Mouse (Mus musculus): ENCODE data around the gene Cmtr2. TPM values are rescaled to one million over a fixed set of nuclear protein-coding genes. Genes with fewer than 3 reads are reported as not detected.
A peak's percentile ranks its signal among the peaks of the same experiment; 100 is the strongest.

Gene Cmtr2
- polyA plus RNA-seq, 1 experiment from 2014 or later, result 8.2 TPM

GRCm38 (mm10) chr8:110185538-110185937 lies 29.9 kb upstream of the Cmtr2 start:
- Histone ChIP-seq H3K36me3 (ENCODE audit: control insufficient read depth, insufficient read depth, low read length) (no peaks in the 10 kb centered on the region), H3K9me3 (ENCODE audit: control insufficient read depth, low read length) (no peaks in the 10 kb centered on the region), H3K9ac (ENCODE audit: low read depth, low read length) (no peak overlapping the region), H3K4me3 (ENCODE audit: low read depth, low read length) (no peak overlapping the region), H3K4me2 (no peak overlapping the region), H3K4me1 (replicated peaks; ENCODE audit: control insufficient read depth, insufficient read depth, low read length) (no peaks in the 10 kb centered on the region), H3K27ac (ENCODE audit: low read depth, low read length) (no peak overlapping the region), H3K27me3 (replicated peaks; ENCODE audit: control insufficient read depth, insufficient read depth, low read length) (no peaks in the 10 kb centered on the region; the same call in 1 of the 2 replicates)
- DNase-seq (ENCODE audit: low spot score), result no peak
- WGBS, result 83% methylated on average over 4 of the region's 4 CpGs
- ATAC-seq (replicated peaks; ENCODE audit: low FRiP score), result no peak

- no peak overlapping the region for H3K27ac ChIP-seq (ENCODE audit: low read depth, low read length)
- 32% methylated on average over 8 of the region's 8 CpGs for WGBS
- H3K4me1 ChIP-seq (replicated peaks; ENCODE audit: control insufficient read depth, insufficient read depth, low read length), result no peaks in the 10 kb centered on the region
- H3K9me3 ChIP-seq (ENCODE audit: control insufficient read depth, low read length), result no peaks in the 10 kb centered on the region
- ATAC-seq (replicated peaks; ENCODE audit: low FRiP score) (no peak), DNase-seq (ENCODE audit: low spot score) (no peak)
- no peak overlapping the region for H3K4me3 ChIP-seq (ENCODE audit: low read depth, low read length)
- H3K27me3 ChIP-seq (replicated peaks; ENCODE audit: control insufficient read depth, insufficient read depth, low read length), result no peaks in the 10 kb centered on the region; the same call in 1 of the 2 replicates
- no peaks in the 10 kb centered on the region for H3K36me3 ChIP-seq (ENCODE audit: control insufficient read depth, insufficient read depth, low read length)
- no peak overlapping the region for H3K4me2 ChIP-seq
- no peak overlapping the region for H3K9ac ChIP-seq (ENCODE audit: low read depth, low read length)
These were observed 26.3 kb upstream of the Cmtr2 start for GRCm38 (mm10) chr8:110188961-110189750.

- no peaks in the 10 kb centered on the region for H3K4me1 ChIP-seq (replicated peaks; ENCODE audit: control insufficient read depth, insufficient read depth, low read length)
These were observed 18.8 kb upstream of the Cmtr2 start for GRCm38 (mm10) chr8:110196678-110197077.

GRCm38 (mm10) chr8:110201806-110202205 lies 13.7 kb upstream of the Cmtr2 start:
- DNase-seq (ENCODE audit: low spot score), result no peak
- H3K9me3 ChIP-seq (ENCODE audit: control insufficient read depth, low read length), result no peaks in the 10 kb centered on the region

More at GRCm38 (mm10) chr8:110196678-110197077, 18.8 kb upstream of the Cmtr2 start:
- H3K27me3 ChIP-seq (replicated peaks; ENCODE audit: control insufficient read depth, insufficient read depth, low read length), result no peaks in the 10 kb centered on the region
- no peaks in the 10 kb centered on the region for H3K36me3 ChIP-seq (ENCODE audit: control insufficient read depth, insufficient read depth, low read length)
- no peak overlapping the region for H3K4me2 ChIP-seq
- no peak overlapping the region for H3K4me3 ChIP-seq (ENCODE audit: low read depth, low read length)
- 1% methylated on average over 5 of the region's 5 CpGs for WGBS
- ATAC-seq (replicated peaks; ENCODE audit: low FRiP score) (no peak), DNase-seq (ENCODE audit: low spot score) (peak; percentile 41)
- H3K9ac ChIP-seq (ENCODE audit: low read depth, low read length), result no peak overlapping the region
- no peak overlapping the region for H3K27ac ChIP-seq (ENCODE audit: low read depth, low read length)
- H3K9me3 ChIP-seq (ENCODE audit: control insufficient read depth, low read length), result no peaks in the 10 kb centered on the region

GRCm38 (mm10) chr8:110216253-110216652 lies 788 bp downstream of the Cmtr2 start:
- Histone ChIP-seq H3K9me3 (ENCODE audit: control insufficient read depth, low read length) (no peaks in the 10 kb centered on the region; the same call in 1 of the 2 replicates), H3K4me1 (replicated peaks; ENCODE audit: control insufficient read depth, insufficient read depth, low read length) (no peaks in the 10 kb centered on the region), H3K27ac (ENCODE audit: low read depth, low read length) (no peak overlapping the region), H3K4me3 (ENCODE audit: low read depth, low read length) (no peak overlapping the region), H3K4me2 (no peak overlapping the region), H3K36me3 (ENCODE audit: control insufficient read depth, insufficient read depth, low read length) (peaks cover 3% of the 10 kb centered on the region; the same call in 1 of the 2 replicates), H3K27me3 (replicated peaks; ENCODE audit: control insufficient read depth, insufficient read depth, low read length) (no peaks in the 10 kb centered on the region), H3K9ac (ENCODE audit: low read depth, low read length) (no peak overlapping the region)
- ATAC-seq (replicated peaks; ENCODE audit: low FRiP score) (no peak), DNase-seq (ENCODE audit: low spot score) (no peak)
- 70% methylated on average over 5 of the region's 5 CpGs for WGBS

More at GRCm38 (mm10) chr8:110201806-110202205, 13.7 kb upstream of the Cmtr2 start:
- ATAC-seq (replicated peaks; ENCODE audit: low FRiP score), result no peak
- WGBS, result 38% methylated on average over 11 of the region's 11 CpGs
- H3K27me3 ChIP-seq (replicated peaks; ENCODE audit: control insufficient read depth, insufficient read depth, low read length), result no peaks in the 10 kb centered on the region
- no peak overlapping the region for H3K9ac ChIP-seq (ENCODE audit: low read depth, low read length)
- no peak overlapping the region for H3K4me2 ChIP-seq
- no peak overlapping the region for H3K4me3 ChIP-seq (ENCODE audit: low read depth, low read length)
- no peaks in the 10 kb centered on the region for H3K36me3 ChIP-seq (ENCODE audit: control insufficient read depth, insufficient read depth, low read length)
- no peaks in the 10 kb centered on the region for H3K4me1 ChIP-seq (replicated peaks; ENCODE audit: control insufficient read depth, insufficient read depth, low read length)
- no peak overlapping the region for H3K27ac ChIP-seq (ENCODE audit: low read depth, low read length)

GRCm38 (mm10) chr8:110217198-110217597 lies 1.7 kb downstream of the Cmtr2 start:
- no peaks in the 10 kb centered on the region; the same call in 1 of the 2 replicates for H3K9me3 ChIP-seq (ENCODE audit: control insufficient read depth, low read length)
- H3K4me2 ChIP-seq, result peak overlapping the region; percentile 66
- DNase-seq (ENCODE audit: low spot score) (no peak), ATAC-seq (replicated peaks; ENCODE audit: low FRiP score) (peak; percentile 5; the same call in 1 of the 2 replicates)
- no peak overlapping the region for H3K27ac ChIP-seq (ENCODE audit: low read depth, low read length)
- peak overlapping the region; percentile 63 for H3K4me3 ChIP-seq (ENCODE audit: low read depth, low read length)
- H3K9ac ChIP-seq (ENCODE audit: low read depth, low read length), result no peak overlapping the region
- peaks cover 12% of the 10 kb centered on the region for H3K36me3 ChIP-seq (ENCODE audit: control insufficient read depth, insufficient read depth, low read length)
- WGBS, result 42% methylated on average over 5 of the region's 5 CpGs
- no peaks in the 10 kb centered on the region for H3K27me3 ChIP-seq (replicated peaks; ENCODE audit: control insufficient read depth, insufficient read depth, low read length)
- H3K4me1 ChIP-seq (replicated peaks; ENCODE audit: control insufficient read depth, insufficient read depth, low read length), result no peaks in the 10 kb centered on the region

GRCm38 (mm10) chr8:110217681-110218131 lies 2.2 kb downstream of the Cmtr2 start:
- Histone ChIP-seq H3K9ac (ENCODE audit: low read depth, low read length) (peak overlapping the region; percentile 55), H3K27ac (ENCODE audit: low read depth, low read length) (no peak overlapping the region), H3K9me3 (ENCODE audit: control insufficient read depth, low read length) (no peaks in the 10 kb centered on the region; the same call in 1 of the 2 replicates), H3K27me3 (replicated peaks; ENCODE audit: control insufficient read depth, insufficient read depth, low read length) (no peaks in the 10 kb centered on the region), H3K4me2 (peak overlapping the region; percentile 66), H3K36me3 (ENCODE audit: control insufficient read depth, insufficient read depth, low read length) (peaks cover 17% of the 10 kb centered on the region), H3K4me1 (replicated peaks; ENCODE audit: control insufficient read depth, insufficient read depth, low read length) (no peaks in the 10 kb centered on the region), H3K4me3 (ENCODE audit: low read depth, low read length) (peak overlapping the region; percentile 63)
- peak; percentile 99 for ATAC-seq (replicated peaks; ENCODE audit: low FRiP score)
- WGBS, result under 1% methylated on average over 43 of the region's 43 CpGs
- peak; percentile 99 for DNase-seq (ENCODE audit: low spot score)

GRCm38 (mm10) chr8:110218511-110218910 lies 3.0 kb downstream of the Cmtr2 start:
- no peak overlapping the region for H3K27ac ChIP-seq (ENCODE audit: low read depth, low read length)
- WGBS, result 40% methylated on average over 5 of the region's 5 CpGs
- H3K4me3 ChIP-seq (ENCODE audit: low read depth, low read length), result peak overlapping the region; percentile 63
- peak overlapping the region; percentile 66 for H3K4me2 ChIP-seq
- H3K36me3 ChIP-seq (ENCODE audit: control insufficient read depth, insufficient read depth, low read length), result peaks cover 24% of the 10 kb centered on the region
- no peaks in the 10 kb centered on the region for H3K4me1 ChIP-seq (replicated peaks; ENCODE audit: control insufficient read depth, insufficient read depth, low read length)
- ATAC-seq (replicated peaks; ENCODE audit: low FRiP score), result no peak
- no peak for DNase-seq (ENCODE audit: low spot score)
- H3K9ac ChIP-seq (ENCODE audit: low read depth, low read length), result peak overlapping the region; percentile 55; the same call in 1 of the 2 replicates
- no peaks in the 10 kb centered on the region for H3K27me3 ChIP-seq (replicated peaks; ENCODE audit: control insufficient read depth, insufficient read depth, low read length)
- no peaks in the 10 kb centered on the region; the same call in 1 of the 2 replicates for H3K9me3 ChIP-seq (ENCODE audit: control insufficient read depth, low read length)
